Mouse (Mus musculus): ENCODE results near the gene Tmem178b.

GRCm38 (mm10) chr6:40217651-40218050 is 344.6 kb downstream of the Tmem178b start:
- no peak for TF ChIP-seq CTCF (IDR thresholded peaks at IDR 0.05; ENCODE audit: extremely low read depth, insufficient read depth, insufficient read length, insufficient replicate concordance)
- no peak for TF ChIP-seq POLR2A (IDR thresholded peaks at IDR 0.05; ENCODE audit: low read depth, low read length)
